Mouse (Mus musculus) lung, adult 2 months (tissue): ENCODE measurements around the gene Adamts15.

Experiments used
- CTCF ChIP-seq: fragments of 200-500 bp; IDR thresholded peaks from 2 replicates; pipeline ENCODE4 v1.5.1; 2011; ENCODE audit warnings: mild to moderate bottlenecking, low read length, control low read depth; ENCODE audit not compliant: insufficient read depth
- POLR2A ChIP-seq: fragments of 200-500 bp; IDR thresholded peaks from 2 replicates; pipeline ENCODE4 v1.6.1; 2011; ENCODE audit warnings: low read depth, mild to moderate bottlenecking, control low read depth, low read length, borderline replicate concordance; ENCODE audit errors: extremely low read depth

DNA sequence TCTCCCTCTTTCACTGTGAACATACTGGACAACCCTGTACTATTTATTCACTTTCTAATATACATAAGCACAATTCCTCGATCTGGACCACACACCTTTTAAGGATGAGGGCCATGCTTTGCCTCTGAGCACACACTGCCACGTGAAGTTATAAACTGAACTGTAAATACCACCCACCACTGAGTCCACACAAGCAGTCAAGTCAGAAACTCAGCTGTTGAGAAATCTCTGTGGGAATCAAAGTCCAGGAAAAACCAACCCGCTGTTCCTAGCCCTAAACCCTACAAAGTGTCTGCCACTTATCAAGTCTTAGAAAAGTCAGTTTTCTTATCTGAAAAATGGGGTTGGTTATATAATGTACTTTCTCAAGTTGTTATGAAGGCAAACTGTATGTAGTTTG lies 36.0 kb downstream of the Adamts15 start:
- TF ChIP-seq CTCF (no peak), POLR2A (no peak)
